Mouse (Mus musculus): Measurements from ENCODE around the gene Zfp979. TPM values are rescaled to one million over a fixed set of nuclear protein-coding genes. Genes with fewer than 3 reads are reported as not detected.
"Not testable (repeated sequence)": the region's sequence is repeated elsewhere in the genome, so short reads cannot be mapped to it uniquely, and the experiment has no call there.

Gene Zfp979
- under 1 TPM; 0.44 to 0.49 TPM for total RNA-seq (2021)
- long read RNA-seq, experiment 1: 0 reads
- long read RNA-seq, experiment 2: 0 reads

- H3K4me3 ChIP-seq; DNase-seq (ENCODE audit: low spot score in 2 of 2); H3K27ac ChIP-seq: not testable (repeated sequence)
These were observed at the start of gene Zfp979 for GRCm38 (mm10) chr4:147642413-147642812. Gene Zfp979, minus strand, starts transcription at chr4:147642513.

GRCm38 (mm10) chr4:147655245-147655644 lies 12.9 kb upstream of the Zfp979 start:
- H3K27ac ChIP-seq; DNase-seq (ENCODE audit: low spot score in 2 of 2); H3K4me3 ChIP-seq: not testable (repeated sequence)

GRCm38 (mm10) chr4:147647407-147647806 lies 5.1 kb upstream of the Zfp979 start:
- not testable (repeated sequence) for H3K27ac ChIP-seq; DNase-seq (ENCODE audit: low spot score in 2 of 2); H3K4me3 ChIP-seq

GRCm38 (mm10) chr4:147641932-147642331 lies 381 bp downstream of the Zfp979 start:
- not testable (repeated sequence) for DNase-seq (ENCODE audit: low spot score in 2 of 2); H3K27ac ChIP-seq; H3K4me3 ChIP-seq

GRCm38 (mm10) chr4:147633818-147634262 lies 8.5 kb downstream of the Zfp979 start:
- not testable (repeated sequence) for DNase-seq (ENCODE audit: low spot score in 2 of 2); H3K27ac ChIP-seq; H3K4me3 ChIP-seq

- H3K4me3 ChIP-seq; H3K27ac ChIP-seq; DNase-seq (ENCODE audit: low spot score in 2 of 2): not testable (repeated sequence)
These were observed 35.8 kb downstream of the Zfp979 start for GRCm38 (mm10) chr4:147606511-147606910.

- H3K4me3 ChIP-seq: no peak overlapping the region
- no peak for DNase-seq (ENCODE audit: low spot score in 2 of 2)
- TF ChIP-seq CTCF (conservative IDR thresholded peaks at IDR 0.05): no peak
These were observed 36.8 kb downstream of the Zfp979 start for GRCm38 (mm10) chr4:147605521-147605920.

GRCm38 (mm10) chr4:147603806-147604205 lies 38.5 kb downstream of the Zfp979 start:
- Histone ChIP-seq H3K27ac (no peak overlapping the region), H3K4me3 (no peak overlapping the region)
- no peak for DNase-seq (ENCODE audit: low spot score in 2 of 2)
- no peak for TF ChIP-seq CTCF (conservative IDR thresholded peaks at IDR 0.05)

More at GRCm38 (mm10) chr4:147605521-147605920, 36.8 kb downstream of the Zfp979 start:
- no peak overlapping the region for H3K27ac ChIP-seq

GRCm38 (mm10) chr4:147601881-147602280 lies 40.4 kb downstream of the Zfp979 start:
- no peak for TF ChIP-seq CTCF (conservative IDR thresholded peaks at IDR 0.05)
- no peak overlapping the region for H3K27ac ChIP-seq
- no peak for DNase-seq (ENCODE audit: low spot score in 2 of 2)
- H3K4me3 ChIP-seq: no peak overlapping the region

- no peak for TF ChIP-seq CTCF (conservative IDR thresholded peaks at IDR 0.05)
- no peak for DNase-seq (ENCODE audit: low spot score in 2 of 2)
- Histone ChIP-seq H3K27ac (no peak overlapping the region), H3K4me3 (no peak overlapping the region)
These were observed 43.5 kb downstream of the Zfp979 start for GRCm38 (mm10) chr4:147598831-147599230.

GRCm38 (mm10) chr4:147597685-147598084 lies 44.6 kb downstream of the Zfp979 start:
- no peak for DNase-seq (ENCODE audit: low spot score in 2 of 2)
- Histone ChIP-seq H3K4me3 (no peak overlapping the region), H3K27ac (no peak overlapping the region)
- no peak for TF ChIP-seq CTCF (conservative IDR thresholded peaks at IDR 0.05)

GRCm38 (mm10) chr4:147594630-147595029 lies 47.7 kb downstream of the Zfp979 start:
- DNase-seq (ENCODE audit: low spot score in 2 of 2); H3K27ac ChIP-seq; H3K4me3 ChIP-seq: not testable (repeated sequence)

GRCm38 (mm10) chr4:147586511-147587473 lies 55.5 kb downstream of the Zfp979 start:
- no peak for TF ChIP-seq CTCF (conservative IDR thresholded peaks at IDR 0.05)
- no peak for DNase-seq (ENCODE audit: low spot score in 2 of 2)
- H3K4me3 ChIP-seq: no peak overlapping the region
- no peak overlapping the region for H3K27ac ChIP-seq

GRCm38 (mm10) chr4:147579371-147579770 lies 62.9 kb downstream of the Zfp979 start:
- H3K4me3 ChIP-seq; H3K27ac ChIP-seq; DNase-seq (ENCODE audit: low spot score in 2 of 2): not testable (repeated sequence)

GRCm38 (mm10) chr4:147571156-147571555 lies 71.2 kb downstream of the Zfp979 start:
- H3K4me3 ChIP-seq; DNase-seq (ENCODE audit: low spot score in 2 of 2); H3K27ac ChIP-seq: not testable (repeated sequence)
